Mouse (Mus musculus) stomach, embryonic 16.5 days (tissue): ENCODE measurements around the gene Map7d1. TPM values are rescaled to one million over a fixed set of nuclear protein-coding genes. Genes with fewer than 3 reads are reported as not detected.

ENCODE experiments used
- ATAC-seq: fragments of 200-750 bp; cut with Nextera tagmentation; 2 replicates; pipeline ENCODE4 v1.8.0; 2017; ENCODE audit warnings: moderate number of reproducible peaks, moderate TSS enrichment; ENCODE audit not compliant: insufficient read depth, low FRiP score
- H3K27ac ChIP-seq: fragments of 300-500 bp; sonication (generic); 2 replicates; pipeline ENCODE4 v1.5.1; 2014; ENCODE audit warnings: low read length
- H3K27me3 ChIP-seq: fragments of 300-500 bp; sonication (generic); 2 replicates; pipeline ENCODE4 v1.6.1; 2014; ENCODE audit warnings: low read length, control low read depth, mixed read lengths; ENCODE audit not compliant: control insufficient read depth, insufficient read depth
- H3K36me3 ChIP-seq: fragments of 300-500 bp; sonication (generic); 2 replicates; pipeline ENCODE4 v1.6.1; 2014; ENCODE audit warnings: low read length; ENCODE audit not compliant: control insufficient read depth, insufficient read depth
- H3K4me1 ChIP-seq: fragments of 300-500 bp; sonication (generic); 2 replicates; pipeline ENCODE4 v1.6.1; 2014; ENCODE audit warnings: low read length, control low read depth, mixed read lengths; ENCODE audit not compliant: control insufficient read depth, insufficient read depth
- H3K4me2 ChIP-seq: fragments of 300-500 bp; sonication (generic); 2 replicates; pipeline ENCODE4 v1.6.1; 2014; ENCODE audit warnings: low read depth, low read length, mixed read lengths
- H3K4me3 ChIP-seq: fragments of 300-500 bp; sonication (generic); replicated peaks from 2 replicates; pipeline ENCODE4 v1.5.1; 2014; ENCODE audit warnings: mild to moderate bottlenecking, low read length
- H3K9ac ChIP-seq: fragments of 300-500 bp; sonication (generic); 2 replicates; pipeline ENCODE4 v1.6.1; 2014; ENCODE audit warnings: low read length
- H3K9me3 ChIP-seq: fragments of 300-500 bp; sonication (generic); replicated peaks from 2 replicates; pipeline ENCODE4 v1.6.1; 2016; ENCODE audit warnings: low read length, control low read depth; ENCODE audit not compliant: control insufficient read depth
- WGBS: fragments of 180-500 bp; shearing (Covaris S2); extraction: QIAGEN DNeasy Blood & Tissue Kit; methylation state at CpG from one replicate; pipeline ENCODE4 v1.1.7; 2014; 5-methylcytosine and 5-hydroxymethylcytosine counted together
- polyA plus RNA-seq: library from polyadenylated mRNA; unstranded; fragments of >200 nt; fragmentation: Nextera tagmentation; extraction: Ambion mirVana; gene quantifications from 2 replicates; pipeline ENCODE4 v1.2.1, GENCODE M21; 2015

Gene Map7d1
- polyA plus RNA-seq, 1 experiment from 2014 or later, result 20.0 TPM

GRCm38 (mm10) chr4:126260520-126261201, 4.5 kb upstream of the Map7d1 start:
- H3K27ac ChIP-seq, result peak overlapping the region; percentile 94
- no peak overlapping the region for H3K4me3 ChIP-seq
- H3K9me3 ChIP-seq, result no peaks in the 10 kb centered on the region
- WGBS, result 8% methylated on average over 10 of the region's 10 CpGs
- H3K9ac ChIP-seq, result peak overlapping the region; percentile 47
- peak; percentile 41 for ATAC-seq
- H3K4me1 ChIP-seq, result peaks cover 47% of the 10 kb centered on the region
- peak overlapping the region; percentile 35 for H3K4me2 ChIP-seq
- H3K27me3 ChIP-seq, result no peaks in the 10 kb centered on the region
- no peaks in the 10 kb centered on the region for H3K36me3 ChIP-seq

GRCm38 (mm10) chr4:126259523-126260160, 3.5 kb upstream of the Map7d1 start:
- peak overlapping the region; percentile 35 for H3K4me2 ChIP-seq
- peak overlapping the region; percentile 94 for H3K27ac ChIP-seq
- peak overlapping the region; percentile 14; the same call in 1 of the 2 replicates for H3K4me3 ChIP-seq
- 4% methylated on average over 15 of the region's 15 CpGs for WGBS
- peak overlapping the region; percentile 22 for H3K9ac ChIP-seq
- H3K9me3 ChIP-seq, result no peaks in the 10 kb centered on the region
- ATAC-seq, result peak; percentile 20; the same call in 1 of the 2 replicates
- no peaks in the 10 kb centered on the region for H3K36me3 ChIP-seq
- H3K27me3 ChIP-seq, result no peaks in the 10 kb centered on the region
- H3K4me1 ChIP-seq, result peaks cover 47% of the 10 kb centered on the region

GRCm38 (mm10) chr4:126259063-126259462, 2.9 kb upstream of the Map7d1 start:
- no peak for ATAC-seq
- no peak overlapping the region for H3K4me3 ChIP-seq
- 30% methylated on average over 3 of the region's 3 CpGs for WGBS
- H3K36me3 ChIP-seq, result no peaks in the 10 kb centered on the region
- H3K4me2 ChIP-seq, result peak overlapping the region; percentile 35
- H3K9me3 ChIP-seq, result no peaks in the 10 kb centered on the region
- no peaks in the 10 kb centered on the region for H3K27me3 ChIP-seq
- peak overlapping the region; percentile 22 for H3K9ac ChIP-seq
- H3K4me1 ChIP-seq, result peaks cover 52% of the 10 kb centered on the region
- peak overlapping the region; percentile 94 for H3K27ac ChIP-seq

DNA sequence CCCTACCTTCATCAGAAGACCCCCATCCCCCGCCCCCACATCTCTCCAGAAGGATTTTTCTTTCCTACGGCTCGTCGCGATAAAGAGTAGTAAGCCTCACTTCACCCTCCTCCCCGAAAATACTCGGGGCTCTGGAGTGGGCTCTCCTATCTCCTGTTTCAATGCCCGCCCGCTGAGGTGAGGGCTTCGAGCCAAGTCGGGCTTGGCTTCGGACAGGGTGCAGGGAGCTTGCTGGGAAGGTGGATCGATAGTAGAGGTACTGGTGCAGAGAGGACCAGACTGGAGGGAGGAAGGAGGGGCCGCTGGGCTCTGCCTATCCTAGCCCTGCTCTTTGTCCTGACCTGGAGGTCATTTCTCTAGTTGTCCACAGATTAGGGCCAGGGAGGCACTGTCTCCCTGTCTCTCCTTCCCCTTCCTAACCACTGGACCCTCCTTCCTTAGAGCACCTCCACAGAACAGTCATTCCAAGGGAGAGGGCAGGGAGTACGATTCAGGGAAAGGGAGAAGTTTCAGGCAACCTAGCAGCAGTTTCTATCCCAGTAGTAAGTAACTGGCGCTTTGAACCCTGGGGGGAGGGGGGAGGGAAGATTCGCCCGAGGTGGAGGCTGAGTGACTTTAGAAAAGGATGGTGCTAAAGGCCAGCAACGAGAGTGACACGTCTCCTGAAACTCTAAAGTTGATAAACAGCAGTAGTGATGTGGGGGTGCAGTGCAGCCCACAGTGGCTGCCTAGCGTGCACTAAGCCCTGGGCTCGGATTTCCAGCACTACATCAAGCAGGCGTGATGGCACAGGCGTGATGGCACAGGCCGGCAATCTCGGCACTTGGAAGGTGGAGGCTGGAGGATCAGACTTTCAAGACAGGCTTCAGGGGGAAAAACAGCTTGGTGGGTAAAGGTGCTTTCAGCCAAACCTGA, 1.1 kb upstream of the Map7d1 start:
- ATAC-seq, result no peak
- peak overlapping the region; percentile 90 for H3K27ac ChIP-seq
- 9% methylated on average over 26 of the region's 26 CpGs for WGBS
- H3K4me2 ChIP-seq, result peak overlapping the region; percentile 94
- H3K9me3 ChIP-seq, result no peaks in the 10 kb centered on the region
- peak overlapping the region; percentile 100 for H3K4me3 ChIP-seq
- H3K36me3 ChIP-seq, result no peaks in the 10 kb centered on the region
- H3K4me1 ChIP-seq, result peaks cover 62% of the 10 kb centered on the region
- H3K27me3 ChIP-seq, result no peaks in the 10 kb centered on the region
- H3K9ac ChIP-seq, result peak overlapping the region; percentile 98

DNA sequence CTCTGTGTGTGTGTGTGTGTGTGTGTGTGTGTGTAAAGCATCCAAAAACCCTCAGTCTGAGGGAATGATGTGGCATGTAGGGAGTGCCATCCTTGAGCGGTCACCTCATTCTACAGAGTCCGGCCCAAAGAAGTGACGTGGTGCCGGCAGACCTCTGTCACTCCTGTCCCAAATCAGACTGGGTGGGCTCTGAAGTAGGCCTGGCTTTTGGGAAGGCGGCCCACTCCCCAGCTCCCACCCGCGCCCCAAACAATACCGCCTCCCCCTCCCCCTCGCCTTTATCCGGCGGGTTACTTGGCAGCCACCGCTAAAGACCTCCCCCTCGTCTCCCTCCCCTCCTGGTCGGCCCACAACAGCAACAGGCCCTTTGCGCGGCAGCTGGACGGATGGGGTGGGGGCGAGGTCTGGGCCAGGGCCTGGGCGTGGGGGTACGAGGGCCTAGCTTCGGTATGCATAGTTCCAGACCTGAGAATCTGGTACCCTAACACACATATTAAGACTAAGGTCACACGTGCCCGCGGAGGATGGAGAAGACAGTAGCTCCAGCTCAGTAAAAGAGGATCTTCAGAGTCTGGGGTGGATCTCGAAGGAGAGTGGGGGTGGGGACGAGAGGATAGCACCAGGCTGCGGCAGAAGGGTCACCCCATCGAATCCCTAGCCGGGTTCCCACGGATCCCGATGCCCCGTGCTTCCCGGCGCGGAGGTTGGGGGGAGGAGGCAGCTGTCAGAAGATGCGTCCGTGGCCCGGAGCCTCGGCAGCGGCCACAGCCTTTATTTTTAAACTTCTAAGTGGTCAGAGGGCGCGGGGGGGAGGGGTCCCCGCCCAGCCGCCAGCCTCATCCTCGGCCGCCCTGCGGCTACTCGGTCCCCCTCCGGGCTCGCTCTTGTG, 786 bp downstream of the Map7d1 start:
- H3K9ac ChIP-seq, result peak overlapping the region; percentile 98
- peaks cover 64% of the 10 kb centered on the region for H3K4me1 ChIP-seq
- under 1% methylated on average over 50 of the region's 50 CpGs for WGBS
- ATAC-seq, result peak; percentile 6; the same call in 1 of the 2 replicates
- H3K27me3 ChIP-seq, result no peaks in the 10 kb centered on the region
- H3K4me3 ChIP-seq, result peak overlapping the region; percentile 100
- peak overlapping the region; percentile 90 for H3K27ac ChIP-seq
- H3K9me3 ChIP-seq, result no peaks in the 10 kb centered on the region
- H3K4me2 ChIP-seq, result peak overlapping the region; percentile 94
- H3K36me3 ChIP-seq, result no peaks in the 10 kb centered on the region

DNA sequence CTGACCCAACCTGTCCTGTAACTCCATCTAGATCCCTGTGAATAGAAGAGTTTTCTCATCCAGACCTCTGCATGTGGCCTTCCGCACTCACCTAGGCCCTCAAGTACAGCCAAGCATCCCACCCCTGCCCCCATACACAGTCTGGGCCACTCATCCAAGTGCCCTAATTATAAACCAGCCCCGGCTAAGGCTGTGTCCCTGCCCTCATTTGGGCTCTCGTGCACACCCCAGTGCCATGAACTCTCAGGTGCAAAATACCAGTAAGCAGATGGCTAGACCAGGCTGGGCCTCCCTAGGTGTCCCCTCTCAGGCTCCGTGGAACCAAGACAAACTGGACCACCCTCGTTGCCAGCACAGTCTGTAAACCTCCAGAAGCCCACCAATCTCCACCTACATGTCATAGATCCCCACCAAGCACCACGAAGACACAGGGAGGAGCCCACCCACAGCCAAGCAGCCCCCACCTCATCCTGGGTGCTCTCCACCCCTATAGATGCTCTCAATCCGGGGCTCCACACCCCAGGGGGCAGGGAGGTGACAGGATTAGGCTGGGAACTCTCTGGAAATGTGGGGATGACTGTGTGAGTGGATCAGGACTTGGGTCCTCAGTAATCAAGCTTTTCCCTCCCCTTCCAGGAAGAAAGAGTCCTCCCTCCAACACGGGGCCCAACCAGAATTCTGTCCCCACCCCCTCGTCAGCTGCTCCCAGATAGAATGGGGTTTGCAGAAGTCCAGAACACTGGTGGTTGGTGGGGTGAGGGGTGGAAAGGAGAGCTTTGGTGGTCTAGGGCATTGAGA, 1.6 kb downstream of the Map7d1 start:
- ATAC-seq, result peak; percentile 2; the same call in 1 of the 2 replicates
- Histone ChIP-seq H3K4me3 (peak overlapping the region; percentile 100), H3K27ac (peak overlapping the region; percentile 90), H3K4me1 (peaks cover 56% of the 10 kb centered on the region), H3K4me2 (peak overlapping the region; percentile 94), H3K9ac (peak overlapping the region; percentile 98), H3K27me3 (no peaks in the 10 kb centered on the region), H3K36me3 (no peaks in the 10 kb centered on the region), H3K9me3 (no peaks in the 10 kb centered on the region)
- 23% methylated on average over 9 of the region's 9 CpGs for WGBS

DNA sequence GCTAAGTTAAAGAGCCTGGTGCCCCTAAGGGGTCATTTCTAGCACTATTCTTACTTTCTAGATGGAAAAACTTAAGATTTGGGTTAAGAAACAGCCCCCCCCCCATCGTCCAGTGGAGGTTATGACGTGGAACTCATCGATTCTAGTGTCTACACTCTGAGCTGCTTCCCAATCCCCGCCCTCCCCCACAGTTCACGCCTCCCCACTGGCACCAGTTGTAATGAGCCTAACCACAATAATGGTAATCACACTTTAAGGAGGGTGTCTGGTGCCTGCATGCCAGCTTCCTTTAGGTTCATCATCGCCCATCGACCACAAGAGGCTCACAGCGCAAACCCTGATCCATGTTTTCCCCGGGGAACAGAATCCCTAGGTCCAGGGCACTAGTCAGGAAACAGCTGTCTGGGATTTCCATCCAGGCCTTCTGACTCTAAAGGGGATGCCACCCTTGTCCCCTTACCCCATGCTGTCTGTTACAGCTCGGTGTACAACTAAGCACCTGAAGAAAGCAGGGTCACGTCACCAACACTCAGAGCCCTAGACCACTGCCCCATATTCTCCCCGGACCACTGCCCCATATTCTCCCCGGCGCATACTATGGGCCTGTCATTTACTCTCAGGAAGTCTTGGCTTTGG, 2.4 kb downstream of the Map7d1 start:
- Histone ChIP-seq H3K36me3 (no peaks in the 10 kb centered on the region), H3K4me2 (peak overlapping the region; percentile 94), H3K4me1 (peaks cover 51% of the 10 kb centered on the region), H3K9me3 (no peaks in the 10 kb centered on the region), H3K27ac (no peak overlapping the region), H3K9ac (peak overlapping the region; percentile 33; the same call in 1 of the 2 replicates), H3K4me3 (peak overlapping the region; percentile 100; the same call in 1 of the 2 replicates), H3K27me3 (no peaks in the 10 kb centered on the region)
- WGBS, result 78% methylated on average over 14 of the region's 14 CpGs
- ATAC-seq, result no peak
